ENCODE assay signal across 17 mouse cellular contexts in the genomic region with DNA sequence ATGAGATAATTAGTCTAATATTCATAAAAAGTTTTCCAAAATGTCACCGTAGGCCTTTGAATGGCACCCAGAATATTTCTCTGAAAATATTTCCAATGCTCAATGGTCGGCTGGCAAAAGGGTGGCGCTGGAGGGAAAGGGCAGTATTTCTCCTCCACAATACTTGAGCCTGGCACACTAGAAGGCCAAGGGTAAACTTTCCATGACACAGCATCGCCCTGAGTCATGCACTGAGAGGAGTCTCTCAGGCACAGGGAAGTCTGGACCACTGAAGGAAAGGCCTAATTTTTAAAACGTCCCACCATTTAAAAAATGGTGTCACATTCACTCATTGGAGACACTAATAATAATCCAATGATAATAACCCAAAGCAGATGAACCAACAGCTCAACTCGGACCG.
"Had no signal": no experiment of that assay in that cellular context is flagged by ENCODE, and none has a peak within 500 bp of the region (broad histone marks: within the 10 kb centered on the region; RNA-seq: fewer than 3 reads in every experiment).

No protein-coding gene starts in this region.

- H3K9me3 ChIP-seq: limb, embryonic 12.5 days; limb, embryonic 15.5 days; liver, embryonic 12.5 days; liver, embryonic 15.5 days; lung, embryonic 15.5 days had no signal

- H3K4me2 ChIP-seq: limb, embryonic 12.5 days; limb, embryonic 15.5 days; liver, embryonic 12.5 days; liver, embryonic 15.5 days; lung, embryonic 15.5 days; midbrain, embryonic 11.5 days had no signal

- H3K4me1 ChIP-seq: liver, embryonic 15.5 days had no signal

- H3K27ac ChIP-seq: limb, embryonic 12.5 days; limb, embryonic 15.5 days; liver, embryonic 12.5 days; liver, embryonic 15.5 days; lung, embryonic 15.5 days; stomach, postnatal 0 days had no signal

- H3K9ac ChIP-seq: limb, embryonic 12.5 days; limb, embryonic 15.5 days; liver, embryonic 12.5 days; liver, embryonic 15.5 days; lung, embryonic 15.5 days had no signal

- H3K4me3 ChIP-seq: limb, embryonic 12.5 days; limb, embryonic 15.5 days; liver, embryonic 12.5 days; liver, embryonic 15.5 days; lung, embryonic 15.5 days had no signal

- H3K36me3 ChIP-seq: liver, embryonic 12.5 days; liver, embryonic 15.5 days; lung, embryonic 15.5 days had no signal

- DNase-seq: kidney, postnatal 14 days; kidney, postnatal 4 days; left cerebral cortex, postnatal 4 days; lung, adult 18-20 months; lung, postnatal 10 days; lung, postnatal 4 days; midbrain, embryonic 14.5 days; thymus, adult 2 months; thymus, postnatal 14 days; thymus, postnatal 4 days had no signal

- H3K27me3 ChIP-seq: limb, embryonic 12.5 days; limb, embryonic 15.5 days; liver, embryonic 12.5 days; liver, embryonic 15.5 days; lung, embryonic 15.5 days had no signal

- ATAC-seq: liver, embryonic 12.5 days had no signal
